Mouse (Mus musculus) kidney, postnatal 0 days (tissue): ENCODE results near the gene Zfp553. TPM values are rescaled to one million over a fixed set of nuclear protein-coding genes. Genes with fewer than 3 reads are reported as not detected.

Experiments
- ATAC-seq: fragments of 200-750 bp; cut with Nextera tagmentation; replicated peaks from 2 replicates; pipeline ENCODE4 v1.8.0; 2017; ENCODE audit warnings: low read depth, moderate number of reproducible peaks, moderate TSS enrichment, moderate library complexity; ENCODE audit not compliant: low FRiP score
- DNase-seq: peaks from one replicate; pipeline ENCODE4 v3.0.0-alpha.2; 2016; ENCODE audit warnings: low spot score
- H3K27ac ChIP-seq: fragments of 300-500 bp; sonication (generic); 2 replicates; pipeline ENCODE4 v1.5.1; 2014; ENCODE audit warnings: mild to moderate bottlenecking
- H3K27me3 ChIP-seq: fragments of 300-500 bp; sonication (generic); 2 replicates; pipeline ENCODE4 v1.6.1; 2014; ENCODE audit warnings: low read length, mixed read lengths; ENCODE audit not compliant: insufficient read depth
- H3K36me3 ChIP-seq: fragments of 300-500 bp; sonication (generic); 2 replicates; pipeline ENCODE4 v1.6.1; 2014; ENCODE audit warnings: low read length, mixed read lengths; ENCODE audit not compliant: insufficient read depth
- H3K4me1 ChIP-seq: fragments of 300-500 bp; sonication (generic); replicated peaks from 2 replicates; pipeline ENCODE4 v1.6.1; 2014; ENCODE audit warnings: antibody characterized with exemption, low read length, mixed read lengths; ENCODE audit not compliant: insufficient read depth
- H3K4me2 ChIP-seq: fragments of 300-500 bp; sonication (generic); 2 replicates; pipeline ENCODE4 v1.6.1; 2014; ENCODE audit warnings: mild to moderate bottlenecking, low read length, moderate library complexity, mixed read lengths
- H3K4me3 ChIP-seq: fragments of 300-500 bp; sonication (generic); replicated peaks from 2 replicates; pipeline ENCODE4 v1.5.1; 2014; ENCODE audit warnings: low read depth, low read length
- H3K9ac ChIP-seq: fragments of 300-500 bp; sonication (generic); 2 replicates; pipeline ENCODE4 v1.6.1; 2014; ENCODE audit warnings: low read depth, low read length
- H3K9me3 ChIP-seq: fragments of 300-500 bp; sonication (generic); replicated peaks from 2 replicates; pipeline ENCODE4 v1.6.1; 2016; ENCODE audit warnings: low read length, inconsistent platforms, mixed read lengths
- CTCF ChIP-seq: IDR thresholded peaks from 2 replicates; pipeline ENCODE4 v1.5.1; 2016; ENCODE audit warnings: antibody characterized with exemption, low read depth, mild to moderate bottlenecking, moderate library complexity
- WGBS: fragments of 180-500 bp; shearing (Covaris S2); extraction: QIAGEN DNeasy Blood & Tissue Kit; methylation state at CpG from one replicate; pipeline ENCODE4 v1.1.7; 2014; 5-methylcytosine and 5-hydroxymethylcytosine counted together
- polyA plus RNA-seq: library from polyadenylated mRNA; unstranded; fragments of >200 nt; fragmentation: Nextera tagmentation; extraction: Ambion mirVana; gene quantifications from 2 replicates; pipeline ENCODE4 v1.2.1, GENCODE M21; 2015

Zfp553 gene
- polyA plus RNA-seq, 1 experiment from 2014 or later: 22.3 TPM

GRCm38 (mm10) chr7:127188305-127189276 lies 44.3 kb upstream of the Zfp553 start:
- Histone ChIP-seq H3K4me2 (no peak overlapping the region), H3K27me3 (no peaks in the 10 kb centered on the region), H3K4me3 (no peak overlapping the region), H3K4me1 (no peaks in the 10 kb centered on the region), H3K9ac (no peak overlapping the region), H3K9me3 (no peaks in the 10 kb centered on the region), H3K27ac (no peak overlapping the region), H3K36me3 (peaks cover 16% of the 10 kb centered on the region; the same call in 1 of the 2 replicates)
- DNase-seq (no peak), ATAC-seq (no peak)
- TF ChIP-seq CTCF: no peak
- 74% methylated on average over 17 of the region's 17 CpGs for WGBS

GRCm38 (mm10) chr7:127190672-127191071 lies 42.2 kb upstream of the Zfp553 start:
- Histone ChIP-seq H3K4me3 (no peak overlapping the region), H3K36me3 (peaks cover 22% of the 10 kb centered on the region; the same call in 1 of the 2 replicates), H3K9me3 (no peaks in the 10 kb centered on the region), H3K27me3 (no peaks in the 10 kb centered on the region), H3K4me2 (no peak overlapping the region), H3K4me1 (peaks cover 13% of the 10 kb centered on the region; the same call in 1 of the 2 replicates), H3K27ac (no peak overlapping the region), H3K9ac (no peak overlapping the region)
- DNase-seq: no peak
- ATAC-seq: no peak
- 75% methylated on average over 6 of the region's 6 CpGs for WGBS
- no peak for TF ChIP-seq CTCF

GRCm38 (mm10) chr7:127192989-127193388 lies 39.9 kb upstream of the Zfp553 start:
- WGBS: 90% methylated on average over 5 of the region's 5 CpGs
- DNase-seq: no peak
- H3K27me3 ChIP-seq: no peaks in the 10 kb centered on the region
- H3K4me3 ChIP-seq: no peak overlapping the region
- no peak overlapping the region for H3K4me2 ChIP-seq
- peaks cover 26% of the 10 kb centered on the region; the same call in 1 of the 2 replicates for H3K36me3 ChIP-seq
- no peak for ATAC-seq
- H3K27ac ChIP-seq: 0 out of 2 replicates have a peak overlapping the region, but pooled peaks have one; percentile 25
- H3K9ac ChIP-seq: no peak overlapping the region
- peaks cover 20% of the 10 kb centered on the region for H3K4me1 ChIP-seq
- TF ChIP-seq CTCF: no peak
- H3K9me3 ChIP-seq: no peaks in the 10 kb centered on the region

- Histone ChIP-seq H3K4me3 (peak overlapping the region; percentile 53; the same call in 1 of the 2 replicates), H3K4me1 (peaks cover 20% of the 10 kb centered on the region), H3K9ac (peak overlapping the region; percentile 61; the same call in 1 of the 2 replicates), H3K9me3 (no peaks in the 10 kb centered on the region), H3K27me3 (no peaks in the 10 kb centered on the region), H3K36me3 (peaks cover 37% of the 10 kb centered on the region), H3K27ac (no peak overlapping the region), H3K4me2 (peak overlapping the region; percentile 73; the same call in 1 of the 2 replicates)
- no peak for TF ChIP-seq CTCF
- DNase-seq: no peak
- ATAC-seq: no peak
- 81% methylated on average over 17 of the region's 17 CpGs for WGBS
These were observed 38.7 kb upstream of the Zfp553 start for GRCm38 (mm10) chr7:127194011-127194632.

GRCm38 (mm10) chr7:127194633-127195029 lies 38.2 kb upstream of the Zfp553 start:
- H3K27me3 ChIP-seq: no peaks in the 10 kb centered on the region
- no peak for TF ChIP-seq CTCF
- peak overlapping the region; percentile 53 for H3K4me3 ChIP-seq
- no peak for ATAC-seq
- peak overlapping the region; percentile 73 for H3K4me2 ChIP-seq
- H3K9ac ChIP-seq: peak overlapping the region; percentile 61
- 0 out of 2 replicates have a peak overlapping the region, but pooled peaks have one; percentile 90 for H3K27ac ChIP-seq
- H3K36me3 ChIP-seq: peaks cover 42% of the 10 kb centered on the region
- no peak for DNase-seq
- H3K9me3 ChIP-seq: no peaks in the 10 kb centered on the region
- 62% methylated on average over 7 of the region's 7 CpGs for WGBS
- H3K4me1 ChIP-seq: peaks cover 20% of the 10 kb centered on the region

GRCm38 (mm10) chr7:127195544-127196295 lies 37.1 kb upstream of the Zfp553 start, which contains the start of gene Cd2bp2:
Cd2bp2 (minus strand) TSS chr7:127196050.
- Histone ChIP-seq H3K27ac (peak within 1 kb of the TSS; percentile 90), H3K4me1 (peaks cover 20% of the 10 kb centered on the region), H3K9me3 (no peaks in the 10 kb centered on the region), H3K4me3 (peak within 1 kb of the TSS; percentile 53), H3K36me3 (peaks cover 53% of the 10 kb centered on the region), H3K4me2 (peak within 1 kb of the TSS; percentile 73), H3K9ac (peak within 1 kb of the TSS; percentile 67), H3K27me3 (no peaks in the 10 kb centered on the region)
- peak; percentile 94 for ATAC-seq
- peak; percentile 99 for DNase-seq
- TF ChIP-seq CTCF: peak; percentile 65
- WGBS: under 1% methylated on average over 51 of the region's 51 CpGs
